Mouse (Mus musculus) hindbrain, embryonic 12.5 days (tissue): ENCODE data around the gene Nup188. TPM values are rescaled to one million over a fixed set of nuclear protein-coding genes. Genes with fewer than 3 reads are reported as not detected.

Experiments used
- ATAC-seq: fragments of 200-750 bp; cut with Nextera tagmentation; 2 replicates; pipeline ENCODE4 v1.8.0; 2017; ENCODE audit warnings: moderate TSS enrichment; ENCODE audit not compliant: low FRiP score
- H3K27ac ChIP-seq: fragments of 300-500 bp; sonication (generic); 2 replicates; pipeline ENCODE4 v1.5.1; 2016; ENCODE audit warnings: mild to moderate bottlenecking
- H3K27me3 ChIP-seq: fragments of 300-500 bp; sonication (generic); 2 replicates; pipeline ENCODE4 v1.6.1; 2016; ENCODE audit warnings: mild to moderate bottlenecking
- H3K36me3 ChIP-seq: fragments of 300-500 bp; sonication (generic); 2 replicates; pipeline ENCODE4 v1.6.1; 2016; ENCODE audit warnings: mild to moderate bottlenecking
- H3K4me1 ChIP-seq: fragments of 300-500 bp; sonication (generic); 2 replicates; pipeline ENCODE4 v1.6.1; 2016
- H3K4me2 ChIP-seq: fragments of 300-500 bp; sonication (generic); replicated peaks from 2 replicates; pipeline ENCODE4 v1.6.1; 2016; ENCODE audit warnings: mild to moderate bottlenecking
- H3K4me3 ChIP-seq: fragments of 300-500 bp; sonication (generic); 2 replicates; pipeline ENCODE4 v1.5.1; 2016; ENCODE audit warnings: mild to moderate bottlenecking
- H3K9ac ChIP-seq: fragments of 300-500 bp; sonication (generic); 2 replicates; pipeline ENCODE4 v1.6.1; 2016; ENCODE audit warnings: mild to moderate bottlenecking, moderate library complexity
- H3K9me3 ChIP-seq: fragments of 300-500 bp; sonication (generic); replicated peaks from 2 replicates; pipeline ENCODE4 v1.6.1; 2016; ENCODE audit warnings: mild to moderate bottlenecking
- WGBS: fragments of 180-500 bp; shearing (Covaris S2); methylation state at CpG from one replicate; pipeline ENCODE4 v1.1.7; 2016; 5-methylcytosine and 5-hydroxymethylcytosine counted together
- polyA plus RNA-seq: library from polyadenylated mRNA; unstranded; fragments of >200 nt; fragmentation: Nextera tagmentation; extraction: Ambion mirVana; gene quantifications from 2 replicates; pipeline ENCODE4 v1.2.1, GENCODE M21; 2016

The Nup188 gene
- polyA plus RNA-seq, 1 experiment from 2014 or later: 33.9 TPM

DNA sequence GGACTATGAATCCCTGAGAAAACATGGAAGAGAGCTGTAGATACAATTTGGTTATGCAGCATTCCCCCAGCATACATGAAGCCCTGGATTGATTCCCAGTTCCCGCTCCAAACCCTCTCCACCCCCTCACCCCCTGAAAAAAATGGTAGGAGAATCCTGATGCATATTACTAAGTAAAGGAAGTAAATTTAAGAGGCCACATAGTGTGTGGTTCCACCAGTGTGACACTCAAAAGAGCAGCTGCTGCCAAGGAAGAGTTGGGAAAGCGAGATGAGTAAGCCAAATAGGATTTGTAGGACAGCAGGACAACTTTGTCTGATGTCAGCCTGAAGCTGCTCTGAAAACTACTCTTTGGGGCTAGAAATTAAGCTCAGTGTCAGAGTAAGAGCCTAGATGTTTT, 25.3 kb downstream of the Nup188 start:
- no peaks in the 10 kb centered on the region for H3K4me1 ChIP-seq
- H3K4me3 ChIP-seq: no peak overlapping the region
- no peak overlapping the region for H3K27ac ChIP-seq
- no peaks in the 10 kb centered on the region for H3K27me3 ChIP-seq
- no peaks in the 10 kb centered on the region for H3K9me3 ChIP-seq
- WGBS: 98% methylated on average over 2 of the region's 2 CpGs
- H3K4me2 ChIP-seq: no peak overlapping the region
- H3K9ac ChIP-seq: no peak overlapping the region
- no peak for ATAC-seq
- H3K36me3 ChIP-seq: peaks cover 94% of the 10 kb centered on the region

GRCm38 (mm10) chr2:30316136-30316535, 29.9 kb downstream of the Nup188 start:
- peaks cover 90% of the 10 kb centered on the region for H3K36me3 ChIP-seq
- no peak overlapping the region for H3K9ac ChIP-seq
- no peaks in the 10 kb centered on the region for H3K27me3 ChIP-seq
- no peak overlapping the region for H3K4me2 ChIP-seq
- ATAC-seq: no peak
- no peaks in the 10 kb centered on the region for H3K9me3 ChIP-seq
- H3K4me1 ChIP-seq: no peaks in the 10 kb centered on the region
- 90% methylated on average over 4 of the region's 4 CpGs for WGBS
- H3K27ac ChIP-seq: no peak overlapping the region
- no peak overlapping the region for H3K4me3 ChIP-seq

- no peak overlapping the region for H3K4me2 ChIP-seq
These were observed 30.8 kb downstream of the Nup188 start for GRCm38 (mm10) chr2:30316955-30317354.

DNA sequence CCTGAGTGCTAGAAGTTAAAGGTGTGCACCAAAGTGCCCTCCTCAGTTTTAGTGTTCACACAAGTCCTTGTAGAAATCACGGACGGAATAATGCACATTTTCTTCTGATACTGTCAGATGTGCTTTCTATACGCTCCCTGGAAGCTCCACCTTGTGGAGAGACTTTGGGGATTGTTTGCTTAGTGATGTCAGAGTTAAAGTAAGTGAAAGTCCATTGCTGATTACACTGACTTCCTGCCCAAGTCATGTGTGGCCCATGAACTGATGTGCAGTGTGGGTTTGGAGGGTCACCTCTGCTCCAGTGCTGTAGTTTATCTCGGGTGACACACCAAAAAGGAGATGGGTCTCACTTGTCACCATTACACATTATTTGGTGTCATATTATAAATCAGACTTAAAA, 33.1 kb downstream of the Nup188 start:
- Histone ChIP-seq H3K27ac (no peak overlapping the region), H3K27me3 (no peaks in the 10 kb centered on the region), H3K9me3 (no peaks in the 10 kb centered on the region), H3K36me3 (peaks cover 92% of the 10 kb centered on the region), H3K4me3 (no peak overlapping the region), H3K4me1 (no peaks in the 10 kb centered on the region), H3K9ac (no peak overlapping the region), H3K4me2 (no peak overlapping the region)
- WGBS: 92% methylated on average over 4 of the region's 4 CpGs
- ATAC-seq: no peak

More at GRCm38 (mm10) chr2:30316955-30317354, 30.8 kb downstream of the Nup188 start:
- Histone ChIP-seq H3K27me3 (no peaks in the 10 kb centered on the region), H3K36me3 (peaks cover 92% of the 10 kb centered on the region), H3K4me1 (no peaks in the 10 kb centered on the region), H3K4me3 (no peak overlapping the region), H3K27ac (no peak overlapping the region), H3K9ac (no peak overlapping the region), H3K9me3 (no peaks in the 10 kb centered on the region)
- WGBS: 96% methylated on average over 5 of the region's 5 CpGs
- ATAC-seq: no peak

GRCm38 (mm10) chr2:30323111-30323510, 36.9 kb downstream of the Nup188 start:
- Histone ChIP-seq H3K4me3 (no peak overlapping the region), H3K9me3 (no peaks in the 10 kb centered on the region), H3K4me1 (no peaks in the 10 kb centered on the region), H3K27ac (no peak overlapping the region), H3K36me3 (peaks cover 91% of the 10 kb centered on the region), H3K27me3 (no peaks in the 10 kb centered on the region), H3K9ac (no peak overlapping the region), H3K4me2 (no peak overlapping the region)
- no peak for ATAC-seq
- WGBS: 92% methylated on average over 7 of the region's 7 CpGs

GRCm38 (mm10) chr2:30325296-30325695, 39.1 kb downstream of the Nup188 start:
- Histone ChIP-seq H3K4me1 (no peaks in the 10 kb centered on the region), H3K27ac (no peak overlapping the region), H3K36me3 (peaks cover 96% of the 10 kb centered on the region), H3K4me3 (no peak overlapping the region), H3K9ac (no peak overlapping the region), H3K27me3 (no peaks in the 10 kb centered on the region), H3K9me3 (no peaks in the 10 kb centered on the region), H3K4me2 (no peak overlapping the region)
- no peak for ATAC-seq
- WGBS: 96% methylated on average over 5 of the region's 5 CpGs

DNA sequence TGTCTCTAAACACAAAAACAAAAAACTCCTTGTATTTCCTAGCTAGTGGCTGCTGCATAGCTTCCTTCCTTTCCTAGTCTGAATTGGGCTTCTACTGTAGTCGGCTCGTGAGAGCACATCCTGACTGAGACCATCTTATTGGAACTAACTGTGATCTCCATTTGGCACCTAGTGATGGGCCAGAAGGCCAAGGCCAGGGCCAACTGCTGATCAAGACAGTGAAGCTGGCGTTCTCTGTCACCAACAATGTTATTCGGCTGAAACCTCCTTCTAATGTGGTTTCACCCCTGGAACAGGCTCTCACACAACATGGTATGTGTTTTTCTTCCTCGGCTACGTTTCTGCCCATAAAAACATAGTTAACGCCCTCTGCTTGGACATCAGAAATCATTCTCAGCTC, 41.1 kb downstream of the Nup188 start:
- no peak for ATAC-seq
- no peak overlapping the region for H3K27ac ChIP-seq
- H3K4me3 ChIP-seq: no peak overlapping the region
- H3K4me1 ChIP-seq: no peaks in the 10 kb centered on the region
- H3K4me2 ChIP-seq: no peak overlapping the region
- no peaks in the 10 kb centered on the region for H3K9me3 ChIP-seq
- no peak overlapping the region for H3K9ac ChIP-seq
- H3K36me3 ChIP-seq: peaks cover 96% of the 10 kb centered on the region
- H3K27me3 ChIP-seq: no peaks in the 10 kb centered on the region
- 94% methylated on average over 7 of the region's 7 CpGs for WGBS

- Histone ChIP-seq H3K36me3 (peaks cover 96% of the 10 kb centered on the region), H3K9ac (no peak overlapping the region)
These were observed 42.6 kb downstream of the Nup188 start for GRCm38 (mm10) chr2:30328791-30329190.

GRCm38 (mm10) chr2:30335324-30335723, 49.1 kb downstream of the Nup188 start:
- Histone ChIP-seq H3K4me1 (no peaks in the 10 kb centered on the region), H3K4me2 (no peak overlapping the region), H3K27ac (no peak overlapping the region), H3K27me3 (no peaks in the 10 kb centered on the region), H3K9ac (no peak overlapping the region), H3K36me3 (peaks cover 94% of the 10 kb centered on the region), H3K4me3 (no peak overlapping the region), H3K9me3 (no peaks in the 10 kb centered on the region)
- WGBS: 97% methylated on average over 2 of the region's 2 CpGs
- ATAC-seq: no peak

More at GRCm38 (mm10) chr2:30328791-30329190, 42.6 kb downstream of the Nup188 start:
- no peak for ATAC-seq
- Histone ChIP-seq H3K4me3 (no peak overlapping the region), H3K4me2 (no peak overlapping the region), H3K27me3 (no peaks in the 10 kb centered on the region), H3K27ac (no peak overlapping the region), H3K4me1 (no peaks in the 10 kb centered on the region), H3K9me3 (no peaks in the 10 kb centered on the region)
- 94% methylated on average over 3 of the region's 3 CpGs for WGBS

DNA sequence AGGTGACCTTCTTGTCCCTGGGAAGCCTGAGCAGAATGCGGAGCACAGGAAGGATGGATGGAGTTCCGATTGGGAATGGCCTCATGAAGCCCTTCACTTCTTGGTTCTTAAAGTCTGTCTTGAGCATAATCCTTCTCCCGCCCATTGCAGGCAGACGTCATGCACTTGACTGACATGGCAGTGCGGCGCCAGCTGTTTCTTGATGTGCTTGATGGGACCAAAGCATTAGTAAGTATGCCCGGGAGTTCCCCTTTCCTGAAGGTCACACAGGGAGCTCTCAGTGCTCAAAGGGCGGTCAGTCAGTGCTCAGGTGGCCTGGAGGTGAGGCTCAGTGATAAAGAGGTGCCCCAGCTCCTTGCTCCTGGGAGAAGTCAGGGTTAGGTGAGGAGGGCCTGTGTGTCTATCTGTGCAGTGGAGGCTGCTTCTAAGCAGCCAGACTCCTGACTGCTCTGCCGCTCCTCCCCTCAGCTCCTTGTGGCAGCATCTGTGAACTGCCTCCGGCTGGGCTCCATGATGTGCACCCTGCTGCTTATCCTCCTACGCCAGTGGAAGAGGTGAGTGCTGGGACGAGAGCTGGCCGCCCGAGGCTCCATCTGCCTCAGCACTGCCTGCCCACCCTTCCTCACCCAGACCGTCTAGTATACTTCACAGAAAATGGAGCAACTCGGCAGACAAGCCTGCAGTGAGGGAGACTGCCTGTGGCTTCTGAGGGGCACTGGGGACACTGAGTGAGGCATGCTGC, 50.1 kb downstream of the Nup188 start:
- Histone ChIP-seq H3K4me1 (no peaks in the 10 kb centered on the region), H3K36me3 (peaks cover 94% of the 10 kb centered on the region), H3K9me3 (no peaks in the 10 kb centered on the region), H3K4me2 (no peak overlapping the region), H3K27me3 (no peaks in the 10 kb centered on the region), H3K27ac (no peak overlapping the region), H3K4me3 (no peak overlapping the region), H3K9ac (no peak overlapping the region)
- 86% methylated on average over 16 of the region's 16 CpGs for WGBS
- no peak for ATAC-seq

GRCm38 (mm10) chr2:30337179-30337578, 51.0 kb downstream of the Nup188 start:
- Histone ChIP-seq H3K4me3 (no peak overlapping the region), H3K4me1 (no peaks in the 10 kb centered on the region), H3K36me3 (peaks cover 95% of the 10 kb centered on the region), H3K9me3 (no peaks in the 10 kb centered on the region), H3K9ac (no peak overlapping the region), H3K4me2 (no peak overlapping the region), H3K27ac (no peak overlapping the region), H3K27me3 (no peaks in the 10 kb centered on the region)
- no peak for ATAC-seq
- 89% methylated on average over 12 of the region's 12 CpGs for WGBS

GRCm38 (mm10) chr2:30342061-30342460, 55.9 kb downstream of the Nup188 start:
- 91% methylated on average over 3 of the region's 3 CpGs for WGBS
- Histone ChIP-seq H3K9ac (no peak overlapping the region), H3K4me3 (no peak overlapping the region), H3K4me2 (no peak overlapping the region), H3K27me3 (no peaks in the 10 kb centered on the region), H3K27ac (no peak overlapping the region), H3K36me3 (peaks cover 95% of the 10 kb centered on the region), H3K9me3 (no peaks in the 10 kb centered on the region), H3K4me1 (no peaks in the 10 kb centered on the region)
- ATAC-seq: no peak

GRCm38 (mm10) chr2:30342544-30342943, 56.3 kb downstream of the Nup188 start:
- H3K36me3 ChIP-seq: peaks cover 95% of the 10 kb centered on the region
- no peak overlapping the region for H3K9ac ChIP-seq
- WGBS: 94% methylated on average over 7 of the region's 7 CpGs
- no peak overlapping the region for H3K27ac ChIP-seq
- ATAC-seq: no peak
- H3K4me2 ChIP-seq: no peak overlapping the region
- H3K4me1 ChIP-seq: no peaks in the 10 kb centered on the region
- H3K9me3 ChIP-seq: no peaks in the 10 kb centered on the region
- no peaks in the 10 kb centered on the region for H3K27me3 ChIP-seq
- no peak overlapping the region for H3K4me3 ChIP-seq
